Mouse (Mus musculus): ENCODE data around the gene Pptc7.

DNA sequence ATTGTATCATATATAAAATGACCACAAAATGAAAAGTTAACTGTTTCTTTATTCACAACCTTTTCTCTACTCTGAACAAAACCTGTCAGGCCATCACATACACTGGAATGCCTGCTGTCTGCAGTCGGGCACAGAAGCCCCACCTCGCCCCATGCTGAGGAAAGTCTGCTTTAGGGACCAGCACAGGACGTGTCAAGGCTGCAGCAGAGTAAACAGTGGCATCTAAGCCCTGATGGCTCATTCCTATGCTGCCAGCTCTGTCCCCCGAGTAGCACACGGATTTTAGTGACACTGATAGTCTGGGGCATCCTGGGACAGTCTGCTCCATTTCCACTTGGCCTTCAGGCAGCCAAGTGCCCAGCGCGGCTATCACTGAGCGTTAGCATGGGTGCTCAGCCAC is 41.3 kb downstream of the Pptc7 start:
- TF ChIP-seq CTCF (IDR thresholded peaks at IDR 0.05; ENCODE audit: borderline replicate concordance, extremely low read depth, insufficient read depth, insufficient read length) (no peak), POLR2A (IDR thresholded peaks at IDR 0.05; ENCODE audit: borderline replicate concordance, extremely low read depth, insufficient read depth, insufficient read length, poor library complexity, severe bottlenecking) (no peak)
